Mouse (Mus musculus) liver, postnatal 0 days (tissue): ENCODE data around the gene Rasd2.

Experiments used
- CTCF ChIP-seq: sonication (generic); IDR thresholded peaks from 2 replicates; pipeline ENCODE4 v1.5.1; 2016; ENCODE audit warnings: antibody characterized with exemption, low read depth
- EP300 ChIP-seq: IDR thresholded peaks from 2 replicates; pipeline ENCODE4 v1.6.1; 2016; ENCODE audit warnings: antibody characterized with exemption, low read depth, mild to moderate bottlenecking

GRCm38 (mm10) chr8:75255635-75256034 is 41.9 kb downstream of the Rasd2 start:
- TF ChIP-seq CTCF (no peak), EP300 (no peak)
